Mouse (Mus musculus) gonadal fat pad, adult 2 months (tissue): ENCODE data around the gene Sectm1b. TPM values are rescaled to one million over a fixed set of nuclear protein-coding genes. Genes with fewer than 3 reads are reported as not detected.
"Not testable (repeated sequence)": the region's sequence is repeated elsewhere in the genome, so short reads cannot be mapped to it uniquely, and the experiment has no call there.

ENCODE experiments used
- DNase-seq: peaks from one replicate; pipeline ENCODE4 v3.0.0-alpha.2; 2012; ENCODE audit warnings: low read depth
- polyA plus RNA-seq: library from polyadenylated mRNA; depleted of rRNA; stranded (reverse); fragments of >200 nt; gene quantifications from 2 replicates; pipeline ENCODE4 v1.2.3, GENCODE M21; 2012; rRNA removed

Gene Sectm1b
- 2.6 and 4.5 TPM in 2 replicates for polyA plus RNA-seq

GRCm38 (mm10) chr11:121063379-121063778 is at the start of gene Sectm1b:
TSS of gene Sectm1b (minus strand) at chr11:121063569.
- no peak for DNase-seq

- DNase-seq, result no peak
Observed at GRCm38 (mm10) chr11:121112091-121112775, 48.9 kb upstream of the Sectm1b start.

GRCm38 (mm10) chr11:121111601-121112000 is 48.2 kb upstream of the Sectm1b start:
- DNase-seq, result no peak

GRCm38 (mm10) chr11:121111051-121111450 is 47.7 kb upstream of the Sectm1b start:
- DNase-seq, result no peak

GRCm38 (mm10) chr11:121109986-121110385 is 46.6 kb upstream of the Sectm1b start:
- DNase-seq, result no peak

- no peak for DNase-seq
Observed at GRCm38 (mm10) chr11:121108061-121108460, 44.7 kb upstream of the Sectm1b start.

- not testable (repeated sequence) for DNase-seq
Observed at GRCm38 (mm10) chr11:121107242-121107641, 43.9 kb upstream of the Sectm1b start.

GRCm38 (mm10) chr11:121101124-121101805 is 37.9 kb upstream of the Sectm1b start:
- no peak for DNase-seq

GRCm38 (mm10) chr11:121100692-121101091 is 37.3 kb upstream of the Sectm1b start:
- DNase-seq, result no peak

GRCm38 (mm10) chr11:121099762-121100161 is 36.4 kb upstream of the Sectm1b start:
- DNase-seq, result no peak

GRCm38 (mm10) chr11:121092606-121093585 is 29.5 kb upstream of the Sectm1b start:
- DNase-seq, result no peak

GRCm38 (mm10) chr11:121090943-121091342 is 27.6 kb upstream of the Sectm1b start:
- peak; percentile 84 for DNase-seq

- DNase-seq, result no peak
Observed at GRCm38 (mm10) chr11:121089756-121090546, 26.6 kb upstream of the Sectm1b start.

GRCm38 (mm10) chr11:121088997-121089396 is 25.6 kb upstream of the Sectm1b start:
- no peak for DNase-seq

GRCm38 (mm10) chr11:121086296-121086695 is 22.9 kb upstream of the Sectm1b start:
- DNase-seq, result no peak

GRCm38 (mm10) chr11:121085181-121085580 is 21.8 kb upstream of the Sectm1b start:
- no peak for DNase-seq

- no peak for DNase-seq
Observed at GRCm38 (mm10) chr11:121082857-121083500, 19.6 kb upstream of the Sectm1b start.

- DNase-seq, result no peak
Observed at GRCm38 (mm10) chr11:121082250-121082649, 18.9 kb upstream of the Sectm1b start.

- DNase-seq, result no peak
Observed at GRCm38 (mm10) chr11:121081120-121081519, 17.8 kb upstream of the Sectm1b start, which contains the start of gene Sectm1a. TSS of gene Sectm1a (minus strand) at chr11:121081220.

- DNase-seq, result no peak
Observed at GRCm38 (mm10) chr11:121080330-121080729, 17.0 kb upstream of the Sectm1b start.

GRCm38 (mm10) chr11:121075655-121076054 is 12.3 kb upstream of the Sectm1b start:
- no peak for DNase-seq
